Mouse (Mus musculus): ENCODE data around the gene Dnajc10. TPM values are rescaled to one million over a fixed set of nuclear protein-coding genes. Genes with fewer than 3 reads are reported as not detected.
A peak's percentile ranks its signal among the peaks of the same experiment; 100 is the strongest.

Gene Dnajc10
- polyA plus RNA-seq, 1 experiment from 2014 or later: 122 TPM

DNA sequence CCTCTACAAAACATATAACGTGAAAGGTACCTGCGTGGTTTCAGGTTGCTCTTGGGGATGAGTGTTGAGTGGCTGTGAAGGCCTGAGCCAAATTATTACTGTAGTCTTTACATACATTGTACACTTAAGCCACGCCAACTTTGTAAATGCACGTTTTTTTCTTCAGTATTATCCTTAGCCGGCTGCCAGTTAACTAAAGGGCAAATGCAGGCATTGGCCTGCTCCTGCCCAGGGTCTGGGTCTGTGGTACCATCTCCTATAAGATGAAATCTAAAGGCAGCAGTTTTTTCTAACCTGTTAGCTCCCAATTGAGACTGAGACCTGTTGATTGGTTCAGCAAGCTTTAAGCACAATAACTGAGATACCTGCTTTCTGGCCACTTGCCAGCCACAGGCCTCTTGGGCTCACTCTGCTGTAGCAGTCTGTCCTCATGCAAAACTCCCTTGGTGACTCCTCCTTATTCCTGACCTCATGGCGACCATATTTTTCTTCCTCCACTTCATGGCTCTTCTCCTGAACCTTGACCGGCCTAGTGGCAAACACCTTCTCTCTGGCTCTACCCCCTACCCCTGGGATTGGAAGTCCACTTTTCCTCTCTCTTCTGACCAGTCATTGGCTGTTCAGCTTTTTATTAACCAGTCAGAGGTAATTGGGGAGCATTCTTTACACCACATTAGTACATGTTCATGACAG lies 13.8 kb downstream of the Dnajc10 start:
- DNase-seq (ENCODE audit: low read depth, low spot score): no peak
- no peak for ATAC-seq
- TF ChIP-seq CTCF (IDR thresholded peaks at IDR 0.05): no peak
- in situ Hi-C loops (cut with MboI; ENCODE audit: low pct_unique_long_range_greater_than_20kb): no loop called here
- ChIA-PET POLR2A (no interaction called here), CTCF (interaction anchor here (1.6 kb wide), 1 partner anchor 12 kb away, joined by 7 read pairs; no protein-coding TSS in a partner anchor)
- H3K27me3 ChIP-seq: no peaks in the 10 kb centered on the region

GRCm38 (mm10) chr2:80340537-80340936 lies 25.3 kb downstream of the Dnajc10 start:
- DNase-seq (ENCODE audit: low read depth, low spot score): no peak
- POLR2A ChIA-PET: no interaction called here
- no peaks in the 10 kb centered on the region for H3K27me3 ChIP-seq
- no peak for ATAC-seq
- no peak for TF ChIP-seq CTCF (IDR thresholded peaks at IDR 0.05)
- in situ Hi-C loops (cut with MboI; ENCODE audit: low pct_unique_long_range_greater_than_20kb): loop anchor here (10.0 kb wide), 1 partner anchor 174 kb away; no protein-coding TSS in a partner anchor
- CTCF ChIA-PET: interaction anchor here (2.1 kb wide), 1 partner anchor 12 kb away, joined by 7 read pairs; no protein-coding TSS in a partner anchor

GRCm38 (mm10) chr2:80354531-80354930 lies 39.3 kb downstream of the Dnajc10 start:
- in situ Hi-C loops (cut with MboI; ENCODE audit: low pct_unique_long_range_greater_than_20kb): no loop called here
- DNase-seq (ENCODE audit: low read depth, low spot score) (no peak), ATAC-seq (no peak)
- ChIA-PET POLR2A (no interaction called here), CTCF (no interaction called here)
- TF ChIP-seq CTCF (IDR thresholded peaks at IDR 0.05): no peak
- H3K27me3 ChIP-seq: no peaks in the 10 kb centered on the region

DNA sequence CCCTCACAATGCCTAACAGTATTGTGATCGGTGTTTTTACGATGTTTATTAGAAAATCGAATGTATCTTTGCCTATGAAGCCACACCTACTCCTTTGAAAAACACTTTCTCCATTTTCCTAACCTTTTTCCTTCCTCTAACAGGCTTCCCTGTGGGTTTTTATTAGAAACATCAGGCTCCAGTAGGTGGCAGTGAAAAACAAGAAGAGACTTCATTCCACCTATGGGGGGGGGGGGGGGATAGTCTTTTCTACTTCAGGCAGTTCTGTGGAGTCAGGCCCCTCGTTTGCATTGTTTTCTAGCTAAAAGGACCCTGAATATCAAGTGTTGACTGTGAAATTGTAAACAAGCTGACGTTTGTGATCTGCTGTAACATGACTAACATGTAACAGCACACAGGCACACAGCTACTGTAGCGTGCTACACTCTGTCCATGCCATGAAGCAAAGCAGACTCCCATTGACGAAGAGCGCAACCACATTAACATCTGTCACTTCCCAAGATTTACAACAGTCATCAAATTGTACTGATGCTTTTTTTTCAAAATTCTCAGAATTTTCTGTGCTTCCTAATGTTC lies 41.5 kb downstream of the Dnajc10 start:
- DNase-seq (ENCODE audit: low read depth, low spot score) (no peak), ATAC-seq (no peak)
- TF ChIP-seq CTCF (IDR thresholded peaks at IDR 0.05): peak; percentile 22
- CTCF ChIA-PET: no interaction called here
- in situ Hi-C loops (cut with MboI; ENCODE audit: low pct_unique_long_range_greater_than_20kb): no loop called here
- POLR2A ChIA-PET: interaction anchor here (0.6 kb wide), 1 partner anchor 1249 kb away, joined by 7 read pairs; no protein-coding TSS in a partner anchor
- no peaks in the 10 kb centered on the region for H3K27me3 ChIP-seq

DNA sequence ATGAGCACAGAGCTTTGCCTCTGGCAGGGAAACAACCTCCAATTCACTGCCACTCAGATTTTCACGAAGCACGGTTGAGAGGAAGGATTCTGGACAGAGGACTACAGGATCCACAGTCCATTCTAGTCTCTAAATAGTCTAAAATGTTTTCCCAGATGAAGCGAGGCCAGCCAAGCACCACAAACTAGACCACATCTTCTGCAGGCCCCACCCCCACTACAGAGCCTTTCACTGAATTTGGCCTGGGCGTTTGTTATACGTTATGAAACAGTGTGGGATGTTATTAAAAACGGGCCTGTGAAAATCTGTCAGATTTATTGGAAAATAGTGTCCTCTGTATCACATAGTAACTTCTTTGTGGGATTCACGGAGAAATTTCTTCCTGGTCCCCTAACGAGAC lies 56.2 kb downstream of the Dnajc10 start:
- TF ChIP-seq CTCF (IDR thresholded peaks at IDR 0.05): no peak
- ATAC-seq (no peak), DNase-seq (ENCODE audit: low read depth, low spot score) (no peak)
- POLR2A ChIA-PET: no interaction called here
- H3K27me3 ChIP-seq: peaks cover 13% of the 10 kb centered on the region
- in situ Hi-C loops (cut with MboI; ENCODE audit: low pct_unique_long_range_greater_than_20kb): no loop called here
- CTCF ChIA-PET: interaction anchor here (1.0 kb wide), 1 partner anchor 9 kb away, joined by 3 read pairs; no protein-coding TSS in a partner anchor

GRCm38 (mm10) chr2:80374892-80375291 lies 59.6 kb downstream of the Dnajc10 start:
- peaks cover 6% of the 10 kb centered on the region for H3K27me3 ChIP-seq
- ChIA-PET CTCF (interaction anchor here (1.1 to 1.9 kb wide), 2 partner anchors 9 to 12 kb away, joined by 3 to 5 read pairs; no protein-coding TSS in a partner anchor), POLR2A (no interaction called here)
- no peak for TF ChIP-seq CTCF (IDR thresholded peaks at IDR 0.05)
- ATAC-seq: no peak
- in situ Hi-C loops (cut with MboI; ENCODE audit: low pct_unique_long_range_greater_than_20kb): no loop called here
- DNase-seq (ENCODE audit: low read depth, low spot score): no peak

DNA sequence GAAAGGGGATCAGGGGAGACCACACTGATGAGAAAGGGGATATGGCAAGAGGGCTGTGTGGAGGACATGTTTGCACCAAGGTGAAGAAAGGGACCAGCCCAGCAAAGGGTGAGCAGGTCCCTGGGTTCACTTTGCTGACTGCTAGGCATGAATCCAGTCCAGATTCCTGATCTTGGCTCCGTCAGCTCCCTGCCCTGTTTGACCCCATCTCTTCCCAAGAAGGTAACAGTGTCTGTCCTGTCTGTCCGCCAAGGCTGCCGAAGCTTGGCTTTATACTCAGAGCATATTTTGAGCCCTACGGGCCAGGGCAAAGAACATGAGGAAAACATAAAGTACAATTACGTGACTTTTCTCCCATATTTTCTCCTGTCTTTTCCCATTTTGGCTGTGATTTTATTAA lies 64.6 kb downstream of the Dnajc10 start:
- CTCF ChIA-PET: no interaction called here
- in situ Hi-C loops (cut with MboI; ENCODE audit: low pct_unique_long_range_greater_than_20kb): no loop called here
- DNase-seq (ENCODE audit: low read depth, low spot score) (no peak), ATAC-seq (no peak)
- POLR2A ChIA-PET: no interaction called here
- H3K27me3 ChIP-seq: peaks cover 6% of the 10 kb centered on the region
- TF ChIP-seq CTCF (IDR thresholded peaks at IDR 0.05): no peak

- POLR2A ChIA-PET: no interaction called here
- ATAC-seq (no peak), DNase-seq (ENCODE audit: low read depth, low spot score) (no peak)
- TF ChIP-seq CTCF (IDR thresholded peaks at IDR 0.05): no peak
- no peaks in the 10 kb centered on the region for H3K27me3 ChIP-seq
- CTCF ChIA-PET: no interaction called here
- in situ Hi-C loops (cut with MboI; ENCODE audit: low pct_unique_long_range_greater_than_20kb): no loop called here
These were observed 69.2 kb downstream of the Dnajc10 start for GRCm38 (mm10) chr2:80384447-80384846.

- no peak for DNase-seq (ENCODE audit: low read depth, low spot score)
- no peak for ATAC-seq
- peaks cover 7% of the 10 kb centered on the region for H3K27me3 ChIP-seq
- CTCF ChIA-PET: interaction anchor here (1.2 to 1.3 kb wide), 2 partner anchors 12 to 17 kb away, joined by 3 read pairs; no protein-coding TSS in a partner anchor
- POLR2A ChIA-PET: no interaction called here
- no peak for TF ChIP-seq CTCF (IDR thresholded peaks at IDR 0.05)
- in situ Hi-C loops (cut with MboI; ENCODE audit: low pct_unique_long_range_greater_than_20kb): no loop called here
These were observed 71.0 kb downstream of the Dnajc10 start for GRCm38 (mm10) chr2:80386255-80386654.

GRCm38 (mm10) chr2:80387668-80388067 lies 72.4 kb downstream of the Dnajc10 start:
- in situ Hi-C loops (cut with MboI; ENCODE audit: low pct_unique_long_range_greater_than_20kb): no loop called here
- ChIA-PET CTCF (interaction anchor here (1.2 to 1.3 kb wide), 2 partner anchors 11 to 19 kb away, joined by 3 read pairs; no protein-coding TSS in a partner anchor), POLR2A (interaction anchor here (0.9 kb wide), 1 partner anchor 42 kb away, joined by 3 read pairs; no protein-coding TSS in a partner anchor)
- no peak for TF ChIP-seq CTCF (IDR thresholded peaks at IDR 0.05)
- ATAC-seq (peak; percentile 54), DNase-seq (ENCODE audit: low read depth, low spot score) (peak; percentile 17)
- peaks cover 7% of the 10 kb centered on the region for H3K27me3 ChIP-seq

GRCm38 (mm10) chr2:80388341-80388740 lies 73.1 kb downstream of the Dnajc10 start:
- in situ Hi-C loops (cut with MboI; ENCODE audit: low pct_unique_long_range_greater_than_20kb): no loop called here
- no peak for ATAC-seq
- no peak for DNase-seq (ENCODE audit: low read depth, low spot score)
- CTCF ChIA-PET: no interaction called here
- POLR2A ChIA-PET: interaction anchor here (0.9 kb wide), 1 partner anchor 41 kb away, joined by 3 read pairs; no protein-coding TSS in a partner anchor
- no peak for TF ChIP-seq CTCF (IDR thresholded peaks at IDR 0.05)
- peaks cover 7% of the 10 kb centered on the region for H3K27me3 ChIP-seq

Measured in Patski (cell line).